Mouse (Mus musculus) heart, adult 2 months (tissue): Measurements from ENCODE around the gene Ncdn. TPM values are rescaled to one million over a fixed set of nuclear protein-coding genes. Genes with fewer than 3 reads are reported as not detected.

Source experiments
- DNase-seq, 2 experiments: peaks; one replicate each; pipeline ENCODE4 v3.0.0; 2021
- H3K27ac ChIP-seq: fragments of 200-600 bp; 2 replicates; pipeline ENCODE4 v1.8.1; 2022
- H3K27me3 ChIP-seq: fragments of 200-500 bp; 2 replicates; pipeline ENCODE4 v1.6.1; 2012; ENCODE audit warnings: mild to moderate bottlenecking, low read length, inconsistent platforms, mixed read lengths; ENCODE audit not compliant: control insufficient read depth, insufficient read depth
- H3K36me3 ChIP-seq: fragments of 200-500 bp; 2 replicates; pipeline ENCODE4 v1.6.1; 2012; ENCODE audit warnings: low read length, inconsistent platforms; ENCODE audit not compliant: control insufficient read depth, insufficient read depth
- H3K4me1 ChIP-seq: fragments of 200-500 bp; 2 replicates; pipeline ENCODE4 v1.6.1; 2011; ENCODE audit warnings: low read length; ENCODE audit not compliant: control insufficient read depth, insufficient read depth
- H3K4me3 ChIP-seq: fragments of 200-600 bp; 2 replicates; pipeline ENCODE4 v1.8.1; 2022
- H3K79me2 ChIP-seq: fragments of 200-500 bp; replicated peaks from 2 replicates; pipeline ENCODE4 v1.6.1; 2012; ENCODE audit warnings: mild to moderate bottlenecking, inconsistent platforms, low read length, moderate library complexity, mixed read lengths; ENCODE audit not compliant: control insufficient read depth, insufficient read depth
- H3K9ac ChIP-seq: fragments of 200-500 bp; 2 replicates; pipeline ENCODE4 v1.6.1; 2012; ENCODE audit warnings: low read depth, mild to moderate bottlenecking, control low read depth, inconsistent platforms, low read length, mixed read lengths
- CTCF ChIP-seq: fragments of 200-600 bp; IDR thresholded peaks from 2 replicates; pipeline ENCODE4 v1.8.1; 2022; ENCODE audit warnings: antibody characterized with exemption, mild to moderate bottlenecking, moderate library complexity
- EP300 ChIP-seq: fragments of 200-500 bp; IDR thresholded peaks from 2 replicates; pipeline ENCODE4 v1.6.1; 2011; ENCODE audit warnings: low read depth, low read length, control low read depth; ENCODE audit not compliant: insufficient read depth
- POLR2A ChIP-seq: fragments of 200-500 bp; IDR thresholded peaks from 2 replicates; pipeline ENCODE4 v1.6.1; 2011; ENCODE audit warnings: mild to moderate bottlenecking, low read depth, low read length, control low read depth; ENCODE audit not compliant: insufficient read depth
- WGBS: fragments of 180-500 bp; shearing (Covaris S2); methylation state at CpG from one replicate; pipeline ENCODE4 v1.1.7; 2018; 5-methylcytosine and 5-hydroxymethylcytosine counted together
- intact Hi-C: fragments of 180-260 bp; cut with DNase I; formaldehyde crosslinking; loops from one replicate; pipeline ENCODE4 v1.15.1; 2025
- polyA plus RNA-seq: library from polyadenylated mRNA; depleted of rRNA; stranded (reverse); fragments of >200 nt; gene quantifications from 2 replicates; pipeline ENCODE4 v1.2.3, GENCODE M21; 2012; rRNA removed
- total RNA-seq, 2 experiments: library from RNA; stranded (reverse); gene quantifications; 2 replicates each; pipeline ENCODE4 v1.2.3; 2021

Gene Ncdn
- total and polyA plus RNA-seq, 3 experiments, result 15.2 to 20.1 (median 16.5) TPM

DNA sequence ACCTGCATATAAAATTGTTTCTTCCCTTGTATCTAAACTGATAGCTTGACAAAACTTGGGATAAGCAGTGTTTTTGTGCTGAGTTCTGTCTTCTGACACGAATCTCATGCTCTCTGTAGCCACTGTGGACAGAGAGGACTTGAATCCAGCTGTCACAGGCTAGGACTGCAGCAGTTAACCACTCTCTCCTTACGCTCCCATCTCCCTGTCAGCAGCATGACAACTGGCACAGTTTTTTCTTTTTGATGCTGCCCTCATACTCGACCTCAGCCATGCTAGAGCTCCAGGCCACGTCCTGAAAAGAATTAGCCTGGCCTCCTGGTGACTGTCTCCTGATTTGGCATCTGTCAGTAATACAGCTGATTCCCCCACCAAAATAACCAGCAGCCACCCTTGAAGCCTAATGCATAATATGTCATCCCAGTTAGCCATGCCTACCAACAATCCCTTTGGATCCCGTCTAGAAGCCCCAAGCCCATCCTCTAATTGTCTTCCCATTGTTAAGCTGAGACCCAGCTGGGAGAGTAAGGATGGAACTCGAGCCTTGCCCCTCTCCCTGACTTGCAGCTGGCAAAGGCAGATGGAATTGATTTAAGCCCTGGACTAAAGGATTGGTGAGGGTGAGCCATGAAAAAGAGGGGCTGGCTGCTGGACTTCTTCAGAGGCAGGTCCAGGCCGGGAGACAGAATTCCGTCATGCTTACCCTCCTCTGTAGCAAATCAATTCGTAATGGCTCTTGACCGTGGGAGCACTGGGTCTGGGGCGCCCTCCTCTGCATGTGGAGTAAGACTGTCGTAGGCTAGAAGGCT, 46.4 kb downstream of the Ncdn start:
- Histone ChIP-seq H3K9ac (no peak overlapping the region), H3K27me3 (no peaks in the 10 kb centered on the region), H3K36me3 (no peaks in the 10 kb centered on the region; the same call in 1 of the 2 replicates), H3K27ac (no peak overlapping the region), H3K4me3 (no peak overlapping the region), H3K79me2 (no peaks in the 10 kb centered on the region), H3K4me1 (no peaks in the 10 kb centered on the region)
- no peak for DNase-seq
- WGBS, result 82% methylated on average over 12 of the region's 12 CpGs
- no peak for TF ChIP-seq CTCF
- TF ChIP-seq POLR2A, result no peak
- TF ChIP-seq EP300, result no peak
- intact Hi-C loops, result no loop called here

DNA sequence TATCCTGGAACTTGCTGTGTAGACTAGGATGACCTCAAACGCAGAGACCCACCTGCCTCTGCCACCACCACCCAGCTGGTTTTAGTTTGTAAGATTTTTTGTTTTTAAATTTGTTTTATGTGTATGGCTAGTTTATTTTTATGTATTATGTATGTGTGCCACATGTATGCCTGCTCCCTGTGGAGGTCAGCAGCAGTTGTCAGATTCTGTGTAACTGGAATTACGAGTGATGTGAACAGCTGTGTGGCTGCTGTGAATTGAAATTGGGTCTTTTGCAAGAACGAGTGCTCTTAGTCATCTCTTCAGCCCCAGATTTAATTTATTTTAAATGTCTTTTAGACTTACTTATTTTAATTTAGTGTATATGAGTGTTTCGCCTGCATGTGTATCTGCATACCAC, 56.3 kb downstream of the Ncdn start:
- H3K27ac ChIP-seq, result no peak overlapping the region
- peaks cover 2% of the 10 kb centered on the region for H3K36me3 ChIP-seq
- TF ChIP-seq CTCF (no peak), POLR2A (no peak), EP300 (no peak)
- H3K79me2 ChIP-seq, result no peaks in the 10 kb centered on the region; the same call in 1 of the 2 replicates
- 97% methylated on average over 4 of the region's 4 CpGs for WGBS
- no peaks in the 10 kb centered on the region for H3K27me3 ChIP-seq
- DNase-seq, result no peak
- H3K4me1 ChIP-seq, result no peaks in the 10 kb centered on the region
- intact Hi-C loops, result no loop called here
- H3K4me3 ChIP-seq, result no peak overlapping the region
- no peak overlapping the region for H3K9ac ChIP-seq

Other genes starting within 250 kb of the Ncdn start
- 10 to 100 TPM in 1 of 2 experiments, 1 to 10 TPM in 1; 9.6 to 11.7 TPM for gene Ago4, start 220.0 kb downstream of the Ncdn start, total RNA-seq
- 2.2 and 4.2 TPM in 2 replicates for gene Ago4, start 220.0 kb downstream of the Ncdn start, polyA plus RNA-seq
- under 1 TPM in 1 of 2 experiments, not detected in 1; 0.37 TPM for gene Clspn, start 196.5 kb downstream of the Ncdn start, total RNA-seq
- 0.14 and 0.32 TPM in 2 replicates for gene Clspn, start 196.5 kb downstream of the Ncdn start, polyA plus RNA-seq
- 10 to 100 TPM; 11.9 to 12.6 TPM for gene 5730409E04Rik, start 143.6 kb downstream of the Ncdn start, total RNA-seq
- 10.6 and 16.8 TPM in 2 replicates for gene 5730409E04Rik, start 143.6 kb downstream of the Ncdn start, polyA plus RNA-seq
- gene Psmb2, start 75.8 kb downstream of the Ncdn start, total RNA-seq, result 100 to 1,000 TPM; 108 to 129 TPM
- gene Psmb2, start 75.8 kb downstream of the Ncdn start, polyA plus RNA-seq, result 215 and 253 TPM in 2 replicates
- gene Tfap2e, start 17.2 kb downstream of the Ncdn start, total RNA-seq, result not detected
- 0.12 TPM in 1 of 2 replicates, not detected in the other for gene Tfap2e, start 17.2 kb downstream of the Ncdn start, polyA plus RNA-seq
- 10 to 100 TPM; 26.7 to 35.5 TPM for gene AU040320, start 106 bp upstream of the Ncdn start, total RNA-seq
- 27.6 and 28.8 TPM in 2 replicates for gene AU040320, start 106 bp upstream of the Ncdn start, polyA plus RNA-seq
- 10 to 100 TPM; 20.2 to 22.6 TPM for gene Zmym4, start 214.7 kb upstream of the Ncdn start, total RNA-seq
- 3.5 and 7.3 TPM in 2 replicates for gene Zmym4, start 214.7 kb upstream of the Ncdn start, polyA plus RNA-seq